ENCODE assay signal across 28 mouse cellular contexts in genomic region chr2:70354056-70354455, GRCm38 (mm10).
"Had no signal": no experiment of that assay in that cellular context is flagged by ENCODE, and none has a peak within 500 bp of the region (broad histone marks: within the 10 kb centered on the region; RNA-seq: fewer than 3 reads in every experiment).

No protein-coding gene starts in this region.

- ATAC-seq: forebrain, embryonic 13.5 days; forebrain, embryonic 14.5 days; forebrain, embryonic 15.5 days; forebrain, embryonic 16.5 days; forebrain, postnatal 0 days had no signal

- H3K9me3 ChIP-seq: embryonic facial prominence, embryonic 10.5 days; embryonic facial prominence, embryonic 12.5 days; embryonic facial prominence, embryonic 15.5 days; forebrain, embryonic 12.5 days; forebrain, embryonic 15.5 days had no signal

- H3K9ac ChIP-seq: embryonic facial prominence, embryonic 12.5 days; embryonic facial prominence, embryonic 13.5 days; embryonic facial prominence, embryonic 15.5 days; forebrain, embryonic 12.5 days; forebrain, embryonic 13.5 days; forebrain, embryonic 15.5 days; forebrain, postnatal 0 days had no signal

- H3K27me3 ChIP-seq: embryonic facial prominence, embryonic 12.5 days; embryonic facial prominence, embryonic 13.5 days; embryonic facial prominence, embryonic 15.5 days; forebrain, embryonic 12.5 days; forebrain, embryonic 13.5 days; forebrain, embryonic 15.5 days had no signal

- DNase-seq: cerebellum, adult 2 months; cerebellum, adult 8-10 months; cerebellum, adult 9-10 months; cerebellum, adult 9-11 months; cerebellum, postnatal 10 days; cerebellum, postnatal 14 days; cerebellum, postnatal 25 days; cerebellum, postnatal 36 days; embryo, embryonic 11 days; forebrain, postnatal 0 days; gastrocnemius, adult 2 months; gastrocnemius, postnatal 10 days; gastrocnemius, postnatal 14 days; gastrocnemius, postnatal 25 days; gastrocnemius, postnatal 36 days; heart, adult 18-20 months; heart, adult 2 months had no signal

- H3K4me2 ChIP-seq: embryonic facial prominence, embryonic 12.5 days; embryonic facial prominence, embryonic 13.5 days; embryonic facial prominence, embryonic 15.5 days; forebrain, embryonic 12.5 days; forebrain, embryonic 13.5 days; forebrain, embryonic 15.5 days had no signal

- H3K4me3 ChIP-seq: embryonic facial prominence, embryonic 10.5 days; embryonic facial prominence, embryonic 12.5 days; embryonic facial prominence, embryonic 13.5 days; embryonic facial prominence, embryonic 15.5 days; erythroblast, embryonic 14.5 days; forebrain, embryonic 10.5 days; forebrain, embryonic 12.5 days; forebrain, embryonic 13.5 days; forebrain, embryonic 15.5 days; gastrocnemius, adult 2 months; heart, adult 2 months had no signal

- H3K36me3 ChIP-seq: embryonic facial prominence, embryonic 10.5 days; embryonic facial prominence, embryonic 12.5 days; embryonic facial prominence, embryonic 13.5 days; embryonic facial prominence, embryonic 15.5 days; forebrain, embryonic 10.5 days; forebrain, embryonic 12.5 days; forebrain, embryonic 15.5 days had no signal

- H3K4me1 ChIP-seq: embryonic facial prominence, embryonic 10.5 days; embryonic facial prominence, embryonic 12.5 days; forebrain, embryonic 10.5 days; forebrain, embryonic 12.5 days; forebrain, embryonic 13.5 days had no signal

- H3K27ac ChIP-seq: embryonic facial prominence, embryonic 10.5 days; embryonic facial prominence, embryonic 12.5 days; embryonic facial prominence, embryonic 13.5 days; embryonic facial prominence, embryonic 15.5 days; forebrain, embryonic 10.5 days; forebrain, embryonic 12.5 days; forebrain, embryonic 13.5 days; forebrain, embryonic 15.5 days; gastrocnemius, adult 2 months; heart, adult 2 months had no signal
